Mouse (Mus musculus) brain, embryonic 14.5 days (tissue): ENCODE results near the gene Galc.

Experiments used
- CTCF ChIP-seq: fragments of 200-500 bp; IDR thresholded peaks from 2 replicates; pipeline ENCODE4 v1.5.1; 2012; ENCODE audit warnings: inconsistent platforms, mild to moderate bottlenecking, moderate library complexity, borderline replicate concordance; ENCODE audit not compliant: insufficient read depth, insufficient read length; ENCODE audit errors: extremely low read depth
- POLR2A ChIP-seq: fragments of 200-500 bp; IDR thresholded peaks from 2 replicates; pipeline ENCODE4 v1.6.1; 2012; ENCODE audit warnings: mild to moderate bottlenecking, inconsistent platforms, borderline replicate concordance; ENCODE audit not compliant: poor library complexity, insufficient read depth, insufficient read length, severe bottlenecking; ENCODE audit errors: extremely low read depth

GRCm38 (mm10) chr12:98268441-98269369 is 9.4 kb upstream of the Galc start, which contains the start of gene Gpr65:
- TF ChIP-seq CTCF (no peak), POLR2A (no peak)
